Mouse (Mus musculus) megakaryocyte progenitor cell, adult 5-6 weeks (primary cell): Measurements from ENCODE around the gene Olfr938. TPM values are rescaled to one million over a fixed set of nuclear protein-coding genes. Genes with fewer than 3 reads are reported as not detected.

Experiments
- ATAC-seq: replicated peaks from 2 replicates; pipeline ENCODE4 v1.8.0; 2016; ENCODE audit warnings: mild to moderate bottlenecking, moderate TSS enrichment, inconsistent platforms; ENCODE audit not compliant: poor library complexity
- total RNA-seq, 2 experiments: library from RNA; stranded (forward) in 1 of 2; stranded (reverse) in 1 of 2; fragments of 157-497, 149-512 nt in 1 of 2; fragments of 200-1000 nt in 1 of 2; gene quantifications; 2 replicates each; pipeline versions ENCODE4 v1.2.3 to v1.2.4; 2015 to 2017

The Olfr938 gene
- total RNA-seq (2015) (not detected in 2 replicates), total RNA-seq (2017) (not detected in 2 replicates)

DNA sequence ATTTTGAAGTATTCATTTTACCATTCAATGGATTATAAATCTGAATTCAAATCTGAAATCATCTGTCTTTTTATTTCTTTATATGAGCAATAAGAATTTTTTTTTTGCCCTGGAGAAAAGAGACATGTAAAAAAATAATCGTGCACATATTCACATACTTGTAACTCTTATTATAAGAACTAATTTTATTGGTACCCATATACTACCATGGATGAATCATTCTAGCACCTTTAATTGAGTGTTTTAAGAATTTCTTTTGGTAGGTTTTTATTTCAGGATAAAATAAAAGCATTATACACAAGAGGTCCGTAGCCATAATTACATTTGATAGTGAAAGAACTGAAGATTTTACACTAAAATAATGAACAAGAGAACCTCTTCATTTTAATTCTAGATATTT, at the start of gene Olfr938:
Olfr938 (minus strand) TSS at position 101 of the 400 bp plus-strand sequence.
- no peak for ATAC-seq

GRCm38 (mm10) chr9:39127831-39128230, 49.1 kb upstream of the Olfr938 start, which contains the start of gene Olfr27:
TSS of gene Olfr27 (plus strand) at chr9:39128131.
- ATAC-seq, result no peak

- no peak for ATAC-seq
Observed at GRCm38 (mm10) chr9:39127326-39127725, 48.6 kb upstream of the Olfr938 start.

DNA sequence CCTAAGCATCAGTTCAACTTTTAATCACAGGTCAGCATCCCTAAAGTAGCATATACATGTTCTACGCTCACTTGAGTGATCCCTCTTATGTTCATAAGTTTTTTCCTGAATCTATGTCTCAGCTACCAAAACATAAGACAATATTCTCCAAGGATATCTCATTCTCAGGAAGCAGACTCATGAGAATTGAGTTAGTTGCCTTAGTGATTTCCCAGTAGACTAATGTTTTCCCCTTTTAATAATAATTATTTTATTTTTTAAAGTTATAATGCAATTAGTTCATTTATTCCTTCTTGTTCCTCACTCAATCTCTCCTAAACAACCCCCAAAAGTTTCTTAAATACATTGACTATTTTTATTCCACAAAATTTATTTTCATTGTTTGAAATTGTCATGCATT, 13.8 kb downstream of the Olfr938 start, which contains the start of gene Olfr937:
Olfr937 (minus strand) TSS at position 101 of the 400 bp plus-strand sequence.
- ATAC-seq, result no peak

Other genes starting within 250 kb of the Olfr938 start
- not detected in 2 replicates for gene Olfr924, start 234.4 kb downstream of the Olfr938 start, total RNA-seq (2015)
- gene Olfr924, start 234.4 kb downstream of the Olfr938 start, total RNA-seq (2017), result not detected in 2 replicates
- gene Olfr26, start 223.8 kb downstream of the Olfr938 start, total RNA-seq (2015), result not detected in 2 replicates
- gene Olfr26, start 223.8 kb downstream of the Olfr938 start, total RNA-seq (2017), result not detected in 2 replicates
- not detected in 2 replicates for gene Olfr926, start 201.8 kb downstream of the Olfr938 start, total RNA-seq (2015)
- not detected in 2 replicates for gene Olfr926, start 201.8 kb downstream of the Olfr938 start, total RNA-seq (2017)
- not detected in 2 replicates for gene Olfr930, start 149.1 kb downstream of the Olfr938 start, total RNA-seq (2015)
- not detected in 2 replicates for gene Olfr930, start 149.1 kb downstream of the Olfr938 start, total RNA-seq (2017)
- not detected in 2 replicates for gene Olfr933, start 106.6 kb downstream of the Olfr938 start, total RNA-seq (2015)
- not detected in 2 replicates for gene Olfr933, start 106.6 kb downstream of the Olfr938 start, total RNA-seq (2017)
- gene Olfr934, start 90.6 kb downstream of the Olfr938 start, total RNA-seq (2015), result not detected in 2 replicates
- not detected in 2 replicates for gene Olfr934, start 90.6 kb downstream of the Olfr938 start, total RNA-seq (2017)
- not detected in 2 replicates for gene Olfr935, start 79.2 kb downstream of the Olfr938 start, total RNA-seq (2015)
- not detected in 2 replicates for gene Olfr935, start 79.2 kb downstream of the Olfr938 start, total RNA-seq (2017)
- gene Olfr146, start 55.5 kb downstream of the Olfr938 start, total RNA-seq (2015), result not detected in 2 replicates
- gene Olfr146, start 55.5 kb downstream of the Olfr938 start, total RNA-seq (2017), result not detected in 2 replicates
- not detected in 2 replicates for gene Olfr937, start 13.9 kb downstream of the Olfr938 start, total RNA-seq (2015)
- gene Olfr937, start 13.9 kb downstream of the Olfr938 start, total RNA-seq (2017), result not detected in 2 replicates
- gene Olfr27, start 49.2 kb upstream of the Olfr938 start, total RNA-seq (2015), result not detected in 2 replicates
- gene Olfr27, start 49.2 kb upstream of the Olfr938 start, total RNA-seq (2017), result not detected in 2 replicates
- gene Olfr943, start 87.4 kb upstream of the Olfr938 start, total RNA-seq (2015), result not detected in 2 replicates
- not detected in 2 replicates for gene Olfr943, start 87.4 kb upstream of the Olfr938 start, total RNA-seq (2017)
- gene Olfr944, start 123.0 kb upstream of the Olfr938 start, total RNA-seq (2015), result not detected in 2 replicates
- not detected in 2 replicates for gene Olfr944, start 123.0 kb upstream of the Olfr938 start, total RNA-seq (2017)
- not detected in 2 replicates for gene Olfr1537, start 171.1 kb upstream of the Olfr938 start, total RNA-seq (2015)
- not detected in 2 replicates for gene Olfr1537, start 171.1 kb upstream of the Olfr938 start, total RNA-seq (2017)
- gene Olfr945, start 197.9 kb upstream of the Olfr938 start, total RNA-seq (2015), result not detected in 2 replicates
- gene Olfr945, start 197.9 kb upstream of the Olfr938 start, total RNA-seq (2017), result not detected in 2 replicates
- gene Olfr948, start 247.2 kb upstream of the Olfr938 start, total RNA-seq (2015), result not detected in 2 replicates
- gene Olfr948, start 247.2 kb upstream of the Olfr938 start, total RNA-seq (2017), result not detected in 2 replicates